Mouse (Mus musculus): Measurements from ENCODE around the gene Shc4.

Gene Shc4

GRCm38 (mm10) chr2:125724086-125724430 lies at the start of gene Shc4:
Gene Shc4, minus strand, starts transcription at chr2:125724148.
- DNase-seq (ENCODE audit: low spot score in 2 of 2) = peak; percentile 13 to 26

GRCm38 (mm10) chr2:125765029-125765428 lies 41.1 kb upstream of the Shc4 start:
- no peak for DNase-seq (ENCODE audit: low spot score in 2 of 2)

GRCm38 (mm10) chr2:125764531-125764930 lies 40.6 kb upstream of the Shc4 start:
- DNase-seq (ENCODE audit: low spot score in 2 of 2) = no peak

DNA sequence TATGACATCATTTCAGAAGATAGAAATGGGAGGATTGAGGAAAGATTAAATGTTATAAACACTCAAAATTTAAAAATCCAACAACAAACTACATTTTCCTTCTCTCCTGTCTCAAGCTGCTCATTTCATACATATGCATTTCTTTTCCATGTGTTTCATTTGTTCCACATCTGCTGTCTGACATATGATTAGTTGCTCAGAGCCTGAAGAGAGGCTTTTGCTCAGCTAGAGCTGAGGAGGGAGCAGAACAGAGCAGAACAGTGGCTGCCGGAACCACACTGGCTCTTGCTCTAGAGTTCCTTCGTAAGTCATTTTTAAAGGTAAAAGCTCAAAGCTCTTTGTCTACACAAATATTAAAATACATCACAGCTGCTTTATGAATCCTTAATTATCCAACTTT lies 25.4 kb upstream of the Shc4 start:
- DNase-seq (ENCODE audit: low spot score in 2 of 2) = no peak

GRCm38 (mm10) chr2:125739338-125739737 lies 15.4 kb upstream of the Shc4 start:
- no peak for DNase-seq (ENCODE audit: low spot score in 2 of 2)

- no peak for DNase-seq (ENCODE audit: low spot score in 2 of 2)
These were observed 14.8 kb upstream of the Shc4 start for GRCm38 (mm10) chr2:125738718-125739117.

- no peak for DNase-seq (ENCODE audit: low spot score in 2 of 2)
These were observed 12.0 kb upstream of the Shc4 start for GRCm38 (mm10) chr2:125736025-125736343.

DNA sequence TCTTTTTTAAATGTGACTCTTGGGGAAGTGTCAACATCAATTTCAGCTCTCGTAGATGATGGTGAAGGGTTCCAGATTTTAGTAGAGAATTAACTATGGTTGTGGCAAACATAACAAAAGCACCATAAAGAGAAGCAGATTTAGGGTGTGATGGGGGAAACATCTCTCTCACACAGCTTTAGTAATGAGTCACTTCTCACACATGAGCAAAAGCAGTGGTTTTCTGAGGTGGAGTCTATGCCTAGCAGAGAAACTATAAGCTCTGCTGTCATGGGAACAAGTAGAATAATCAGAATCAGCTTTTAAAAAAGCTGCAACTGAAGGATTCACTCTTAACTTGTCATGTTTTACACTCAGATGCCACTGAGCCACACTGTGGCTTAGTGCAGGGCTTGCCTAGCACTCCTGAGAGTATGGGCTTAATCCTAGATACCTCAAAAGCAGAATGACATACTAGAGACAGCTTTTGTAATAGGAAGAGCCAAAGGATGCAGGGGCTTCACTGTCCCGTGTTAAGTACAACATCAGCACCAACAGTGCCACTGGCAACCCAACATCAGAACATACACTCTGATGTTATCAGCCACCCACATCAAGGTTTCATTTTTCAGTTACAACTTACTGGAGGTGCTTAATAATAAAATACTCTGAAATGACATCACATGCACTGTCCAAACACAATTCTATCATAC lies 11.5 kb upstream of the Shc4 start:
- no peak for DNase-seq (ENCODE audit: low spot score in 2 of 2)

DNA sequence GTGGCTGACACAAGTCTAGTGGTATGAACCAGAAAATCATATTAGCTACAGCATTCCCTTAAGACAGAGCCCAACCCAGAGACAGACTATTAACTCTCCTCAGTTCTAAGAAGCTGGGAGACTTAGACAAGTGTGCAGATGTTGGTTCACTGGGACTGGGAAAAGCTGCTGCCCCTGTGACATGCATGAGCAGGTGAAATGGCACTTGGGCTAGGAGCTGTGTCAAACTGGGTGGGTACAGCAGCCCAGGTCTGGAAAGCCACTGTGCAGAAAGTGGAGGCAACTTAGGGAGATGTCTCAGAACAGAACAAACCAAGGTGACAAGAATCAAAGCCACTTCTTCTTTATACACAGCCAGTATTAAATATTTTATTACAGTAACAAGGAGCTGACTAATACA lies 10.8 kb upstream of the Shc4 start:
- no peak for DNase-seq (ENCODE audit: low spot score in 2 of 2)

DNA sequence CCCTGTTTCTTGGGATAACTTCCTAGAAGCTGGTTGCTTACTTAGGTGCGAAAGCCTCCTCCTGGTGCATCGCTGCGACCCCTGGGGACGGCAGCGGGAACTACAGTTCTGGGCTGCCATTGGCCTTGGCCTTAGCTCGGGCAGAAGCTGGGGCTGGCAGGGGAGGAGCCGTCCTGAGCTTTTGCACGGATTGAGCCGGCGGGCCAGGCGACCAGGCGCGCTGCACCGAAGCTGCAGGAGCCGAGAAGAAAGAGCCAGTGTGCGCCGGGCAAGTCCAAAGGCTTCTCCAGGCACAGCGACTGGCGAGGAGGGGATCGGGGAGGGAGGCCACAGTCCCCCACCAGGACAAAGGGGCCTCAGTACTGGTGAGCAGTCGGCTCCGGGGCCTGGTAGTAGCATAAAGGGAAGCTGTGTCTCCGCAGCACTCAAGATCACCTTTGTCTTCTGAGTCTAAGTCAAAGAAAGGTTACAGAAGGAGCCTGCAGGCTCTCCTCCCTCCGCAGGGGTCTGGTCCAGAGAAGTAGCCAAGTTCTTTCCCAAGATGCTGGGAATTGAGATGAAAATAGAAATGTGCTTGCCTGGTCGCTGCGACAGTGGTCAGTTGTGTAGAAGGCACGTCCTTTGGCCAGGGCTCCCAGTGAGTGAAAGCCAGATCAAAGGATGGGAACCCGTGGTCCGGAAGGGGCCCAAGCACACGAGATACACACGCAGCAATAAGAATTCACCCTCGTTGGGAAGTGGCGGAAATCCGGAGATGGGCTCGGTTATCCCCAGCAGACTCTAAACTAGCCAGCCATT lies 8.0 kb upstream of the Shc4 start:
- peak; percentile 69 to 95 for DNase-seq (ENCODE audit: low spot score in 2 of 2)

DNA sequence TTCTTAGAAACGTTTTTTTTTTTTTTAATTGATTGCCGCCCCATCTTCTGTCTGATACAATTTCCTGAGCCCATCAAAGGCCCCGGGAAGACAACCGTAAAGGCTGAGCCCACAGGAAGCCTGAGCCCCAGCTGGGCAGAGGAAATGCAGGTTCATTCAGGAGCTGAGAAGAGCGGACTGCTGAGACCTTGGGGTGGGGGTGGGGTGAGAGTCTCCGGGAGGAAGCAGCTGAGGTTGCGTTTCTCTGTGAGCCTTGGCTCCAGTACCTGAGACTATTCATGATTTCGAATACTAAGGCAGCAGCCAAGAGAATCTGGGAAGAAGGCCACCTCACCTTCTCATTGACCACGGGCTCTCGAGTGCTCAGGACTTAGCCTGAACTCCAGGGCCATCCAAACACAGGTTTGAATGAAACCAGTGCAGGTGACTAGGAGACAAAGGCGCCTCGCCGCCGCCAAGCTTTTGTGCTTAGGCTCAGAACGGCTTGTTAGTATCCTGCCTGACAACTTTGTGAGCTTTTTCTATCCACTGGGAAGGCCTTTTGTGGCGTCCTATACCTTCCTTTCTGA lies 682 bp upstream of the Shc4 start:
- no peak for DNase-seq (ENCODE audit: low spot score in 2 of 2)

GRCm38 (mm10) chr2:125723408-125724085 lies 401 bp downstream of the Shc4 start:
- peak in 1 of 2 experiments; percentile 33 for DNase-seq (ENCODE audit: low spot score in 2 of 2)

- DNase-seq (ENCODE audit: low spot score in 2 of 2) = no peak
These were observed 901 bp downstream of the Shc4 start for GRCm38 (mm10) chr2:125723086-125723407.

DNA sequence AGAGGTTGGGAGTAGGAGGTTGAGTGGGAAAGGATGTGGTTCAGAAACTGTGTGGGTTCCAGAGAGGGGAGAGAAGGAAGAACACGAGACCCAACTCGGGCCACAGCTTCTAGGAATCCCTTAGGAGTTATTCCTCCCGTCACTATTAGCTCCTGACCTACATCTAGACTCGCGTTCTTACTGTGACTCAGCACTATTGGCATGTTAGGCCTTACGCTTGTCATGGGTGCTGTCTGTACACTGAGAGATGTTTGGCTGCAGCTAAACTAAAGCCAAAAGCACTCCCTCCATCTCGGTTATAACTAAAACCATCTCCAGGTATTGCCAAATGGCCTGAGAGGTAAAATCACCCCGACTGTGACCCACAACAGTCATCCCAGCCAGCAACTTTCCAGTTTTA lies 7.3 kb downstream of the Shc4 start:
- DNase-seq (ENCODE audit: low spot score in 2 of 2) = no peak

DNA sequence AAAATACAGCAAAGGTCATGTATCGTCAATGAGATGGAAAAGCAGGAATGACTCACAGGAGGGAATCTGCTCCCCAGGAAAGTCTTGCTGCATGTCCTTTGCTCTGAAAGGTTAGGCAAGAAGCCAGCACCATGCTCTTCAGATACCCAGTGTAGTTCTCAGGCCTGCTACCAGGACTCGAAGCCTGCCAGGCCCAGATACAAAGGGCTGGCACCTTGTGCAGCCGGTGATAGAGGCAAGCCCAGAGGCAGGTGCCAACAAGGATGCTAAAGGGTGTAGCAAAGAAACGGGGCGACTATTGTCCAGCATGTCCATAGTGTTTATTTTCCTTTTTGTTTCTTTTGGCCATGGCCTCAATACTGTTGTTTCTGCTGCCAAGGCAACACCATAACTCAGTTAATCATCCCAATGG lies 17.4 kb downstream of the Shc4 start:
- DNase-seq (ENCODE audit: low spot score in 2 of 2) = no peak

DNA sequence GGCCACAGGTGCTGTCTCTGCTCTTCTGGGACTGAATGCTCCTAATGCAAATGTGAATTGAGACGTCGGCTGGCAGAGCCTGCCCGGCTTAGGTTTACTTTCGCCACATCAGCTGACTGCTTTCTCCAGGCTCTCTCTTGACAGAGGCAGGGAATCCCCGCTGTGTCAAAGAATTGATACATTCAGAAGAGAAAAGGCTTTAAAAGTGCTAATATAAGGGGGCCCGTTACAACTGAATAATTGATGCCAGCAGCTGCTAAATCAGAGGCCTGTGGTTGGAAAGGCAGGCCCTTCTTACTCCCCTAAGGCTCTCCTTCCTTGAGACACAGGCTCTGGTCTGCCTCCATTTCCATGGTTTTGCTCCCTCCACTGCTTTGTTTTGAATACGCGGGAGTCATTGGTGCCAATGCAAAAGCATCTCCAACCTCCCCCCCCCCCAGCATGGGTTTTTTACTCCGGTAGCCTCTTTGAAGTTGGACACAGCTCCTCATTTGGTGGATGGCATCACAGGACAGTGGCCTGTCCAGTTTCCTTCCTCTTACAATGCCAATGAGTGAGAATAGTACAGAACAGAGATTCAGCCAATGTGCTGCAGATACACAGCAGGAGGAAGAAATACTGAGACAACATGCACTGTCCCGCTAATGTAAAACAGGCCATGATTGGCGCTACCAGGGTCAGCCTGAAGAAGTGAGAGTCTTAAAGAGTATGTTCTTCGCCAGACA lies 18.9 kb downstream of the Shc4 start:
- no peak for DNase-seq (ENCODE audit: low spot score in 2 of 2)

GRCm38 (mm10) chr2:125702851-125703250 lies 21.1 kb downstream of the Shc4 start:
- DNase-seq (ENCODE audit: low spot score in 2 of 2) = no peak

- no peak for DNase-seq (ENCODE audit: low spot score in 2 of 2)
These were observed 22.3 kb downstream of the Shc4 start for GRCm38 (mm10) chr2:125701606-125702005.

- DNase-seq (ENCODE audit: low spot score in 2 of 2) = no peak
These were observed 27.7 kb downstream of the Shc4 start for GRCm38 (mm10) chr2:125696219-125696618.

DNA sequence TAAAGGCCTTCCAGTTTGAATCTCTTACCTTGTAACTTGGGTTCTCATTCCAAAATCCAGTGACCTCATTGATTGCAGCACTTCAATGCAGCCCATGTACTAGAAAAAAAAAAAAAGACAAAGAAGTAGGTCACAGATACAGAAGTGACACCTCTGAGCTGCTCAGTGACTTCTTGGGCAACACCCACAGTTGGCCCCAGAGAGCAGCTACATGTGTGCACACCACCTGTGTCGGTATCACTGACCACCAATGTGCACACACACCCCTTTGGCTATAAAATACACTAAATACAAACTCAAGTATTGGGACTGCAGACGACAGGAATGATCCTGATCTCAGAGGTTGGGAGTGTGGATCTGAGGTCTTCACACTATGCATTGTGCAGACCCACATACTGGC lies 29.1 kb downstream of the Shc4 start:
- no peak for DNase-seq (ENCODE audit: low spot score in 2 of 2)

DNA sequence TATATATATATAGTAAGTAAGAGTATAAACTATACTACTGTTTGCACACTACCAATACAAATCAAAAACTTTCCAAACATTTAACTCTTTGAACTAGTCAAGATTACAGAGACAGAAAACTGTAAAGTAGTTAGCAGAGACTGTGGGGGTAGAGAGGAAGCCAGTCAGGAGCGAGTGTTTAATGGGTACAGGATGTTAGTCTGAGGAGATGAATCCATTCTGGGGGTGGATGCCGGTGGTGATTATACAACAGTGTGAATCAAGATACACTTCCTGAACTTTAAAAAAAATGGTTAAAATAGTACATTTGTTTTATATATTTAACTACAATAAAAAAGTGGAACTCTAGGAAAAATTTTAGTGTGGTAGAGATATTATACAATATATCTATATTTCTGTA lies 31.9 kb downstream of the Shc4 start:
- DNase-seq (ENCODE audit: low spot score in 2 of 2) = peak in 1 of 2 experiments; percentile 35

All from left cerebral cortex, adult 9 months (tissue).